Mouse (Mus musculus) kidney, postnatal 0 days (tissue): ENCODE results near the gene Erg28. TPM values are rescaled to one million over a fixed set of nuclear protein-coding genes. Genes with fewer than 3 reads are reported as not detected.

ENCODE experiments used
- ATAC-seq: fragments of 200-750 bp; cut with Nextera tagmentation; replicated peaks from 2 replicates; pipeline ENCODE4 v1.8.0; 2017; ENCODE audit warnings: low read depth, moderate number of reproducible peaks, moderate TSS enrichment, moderate library complexity; ENCODE audit not compliant: low FRiP score
- DNase-seq: peaks from one replicate; pipeline ENCODE4 v3.0.0-alpha.2; 2016; ENCODE audit warnings: low spot score
- H3K27ac ChIP-seq: fragments of 300-500 bp; sonication (generic); 2 replicates; pipeline ENCODE4 v1.5.1; 2014; ENCODE audit warnings: mild to moderate bottlenecking
- H3K27me3 ChIP-seq: fragments of 300-500 bp; sonication (generic); 2 replicates; pipeline ENCODE4 v1.6.1; 2014; ENCODE audit warnings: low read length, mixed read lengths; ENCODE audit not compliant: insufficient read depth
- H3K36me3 ChIP-seq: fragments of 300-500 bp; sonication (generic); 2 replicates; pipeline ENCODE4 v1.6.1; 2014; ENCODE audit warnings: low read length, mixed read lengths; ENCODE audit not compliant: insufficient read depth
- H3K4me1 ChIP-seq: fragments of 300-500 bp; sonication (generic); replicated peaks from 2 replicates; pipeline ENCODE4 v1.6.1; 2014; ENCODE audit warnings: antibody characterized with exemption, low read length, mixed read lengths; ENCODE audit not compliant: insufficient read depth
- H3K4me2 ChIP-seq: fragments of 300-500 bp; sonication (generic); 2 replicates; pipeline ENCODE4 v1.6.1; 2014; ENCODE audit warnings: mild to moderate bottlenecking, low read length, moderate library complexity, mixed read lengths
- H3K4me3 ChIP-seq: fragments of 300-500 bp; sonication (generic); replicated peaks from 2 replicates; pipeline ENCODE4 v1.5.1; 2014; ENCODE audit warnings: low read depth, low read length
- H3K9ac ChIP-seq: fragments of 300-500 bp; sonication (generic); 2 replicates; pipeline ENCODE4 v1.6.1; 2014; ENCODE audit warnings: low read depth, low read length
- H3K9me3 ChIP-seq: fragments of 300-500 bp; sonication (generic); replicated peaks from 2 replicates; pipeline ENCODE4 v1.6.1; 2016; ENCODE audit warnings: low read length, inconsistent platforms, mixed read lengths
- CTCF ChIP-seq: IDR thresholded peaks from 2 replicates; pipeline ENCODE4 v1.5.1; 2016; ENCODE audit warnings: antibody characterized with exemption, low read depth, mild to moderate bottlenecking, moderate library complexity
- WGBS: fragments of 180-500 bp; shearing (Covaris S2); extraction: QIAGEN DNeasy Blood & Tissue Kit; methylation state at CpG from one replicate; pipeline ENCODE4 v1.1.7; 2014; 5-methylcytosine and 5-hydroxymethylcytosine counted together
- polyA plus RNA-seq: library from polyadenylated mRNA; unstranded; fragments of >200 nt; fragmentation: Nextera tagmentation; extraction: Ambion mirVana; gene quantifications from 2 replicates; pipeline ENCODE4 v1.2.1, GENCODE M21; 2015

The Erg28 gene
- polyA plus RNA-seq, 1 experiment from 2014 or later = 111 TPM

- H3K27me3 ChIP-seq = no peaks in the 10 kb centered on the region
- no peaks in the 10 kb centered on the region for H3K9me3 ChIP-seq
- no peak overlapping the region for H3K27ac ChIP-seq
- H3K36me3 ChIP-seq = 0 out of 2 replicates have a peak, but pooled peaks cover 4% of the 10 kb centered on the region
- H3K4me1 ChIP-seq = peaks cover under 1% of the 10 kb centered on the region; the same call in 1 of the 2 replicates
- no peak for ATAC-seq
- 95% methylated on average over 3 of the region's 3 CpGs for WGBS
- no peak overlapping the region for H3K9ac ChIP-seq
- no peak for TF ChIP-seq CTCF
- H3K4me3 ChIP-seq = no peak overlapping the region
- H3K4me2 ChIP-seq = no peak overlapping the region
- DNase-seq = no peak
Observed at GRCm38 (mm10) chr12:85828856-85829255, 4.5 kb upstream of the Erg28 start.

DNA sequence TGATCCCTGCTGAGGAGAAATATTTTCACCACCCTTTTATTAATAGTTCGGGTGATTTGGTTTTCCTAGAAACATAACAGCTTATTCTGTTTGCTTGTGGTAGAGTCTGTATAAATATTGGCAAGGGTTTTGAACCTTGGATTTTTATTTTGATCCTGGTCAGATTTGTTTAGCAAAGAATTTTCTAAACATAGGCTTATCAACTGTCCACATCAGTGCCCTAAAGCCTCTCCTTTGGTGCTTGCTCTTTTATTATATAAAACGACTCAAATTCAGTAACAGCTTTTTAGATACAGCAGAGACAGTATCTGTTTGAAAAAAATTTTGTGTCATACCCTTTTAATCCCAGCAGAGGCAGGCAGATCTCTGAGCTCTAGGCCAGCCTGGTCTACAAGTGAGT lies 1.5 kb upstream of the Erg28 start:
- H3K9me3 ChIP-seq = no peaks in the 10 kb centered on the region
- no peak overlapping the region for H3K9ac ChIP-seq
- no peak for TF ChIP-seq CTCF
- H3K36me3 ChIP-seq = 0 out of 2 replicates have a peak, but pooled peaks cover 9% of the 10 kb centered on the region
- no peak overlapping the region for H3K4me3 ChIP-seq
- 77% methylated on average over 2 of the region's 2 CpGs for WGBS
- H3K27me3 ChIP-seq = no peaks in the 10 kb centered on the region
- H3K4me1 ChIP-seq = peaks cover 8% of the 10 kb centered on the region
- ATAC-seq (no peak), DNase-seq (no peak)
- H3K4me2 ChIP-seq = peak overlapping the region; percentile 83
- no peak overlapping the region for H3K27ac ChIP-seq

DNA sequence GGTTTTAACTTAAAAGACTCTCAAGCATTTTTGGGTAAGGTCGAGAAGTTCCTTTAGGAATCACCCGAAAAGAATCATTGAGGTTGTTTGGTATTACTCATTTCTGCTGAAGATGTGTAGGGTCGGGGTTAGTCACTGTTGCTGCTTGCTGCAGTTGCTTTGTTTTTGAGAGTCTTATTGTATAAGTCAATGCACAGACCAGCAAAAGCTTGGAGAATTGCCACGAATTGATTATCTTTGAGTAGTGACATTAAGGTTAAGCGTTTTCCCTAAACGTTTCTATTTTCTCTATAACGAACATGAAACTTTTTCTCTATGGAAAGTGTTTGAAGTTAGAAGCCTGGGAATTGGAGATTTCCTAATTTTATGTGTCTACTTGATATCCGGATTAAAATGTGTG lies 1.0 kb upstream of the Erg28 start:
- Histone ChIP-seq H3K9ac (peak overlapping the region; percentile 81), H3K27ac (peak overlapping the region; percentile 95), H3K9me3 (no peaks in the 10 kb centered on the region), H3K27me3 (no peaks in the 10 kb centered on the region), H3K4me1 (peaks cover 8% of the 10 kb centered on the region), H3K4me3 (peak overlapping the region; percentile 75), H3K36me3 (0 out of 2 replicates have a peak, but pooled peaks cover 9% of the 10 kb centered on the region), H3K4me2 (peak overlapping the region; percentile 83)
- no peak for ATAC-seq
- no peak for TF ChIP-seq CTCF
- no peak for DNase-seq
- 9% methylated on average over 8 of the region's 8 CpGs for WGBS

- ATAC-seq = no peak
- H3K9me3 ChIP-seq = no peaks in the 10 kb centered on the region
- H3K27ac ChIP-seq = no peak overlapping the region
- no peak overlapping the region for H3K4me3 ChIP-seq
- H3K4me2 ChIP-seq = no peak overlapping the region
- peak; percentile 37; the same call in 1 of the 2 replicates for TF ChIP-seq CTCF
- peaks cover 17% of the 10 kb centered on the region; the same call in 1 of the 2 replicates for H3K36me3 ChIP-seq
- no peak overlapping the region for H3K9ac ChIP-seq
- H3K4me1 ChIP-seq = peaks cover 8% of the 10 kb centered on the region
- H3K27me3 ChIP-seq = no peaks in the 10 kb centered on the region
- no peak for DNase-seq
- WGBS = 81% methylated on average over 9 of the region's 9 CpGs
Observed at GRCm38 (mm10) chr12:85822051-85822450, 2.3 kb downstream of the Erg28 start.

- Histone ChIP-seq H3K4me3 (no peak overlapping the region), H3K4me2 (no peak overlapping the region), H3K9me3 (no peaks in the 10 kb centered on the region), H3K27ac (no peak overlapping the region), H3K27me3 (no peaks in the 10 kb centered on the region), H3K9ac (no peak overlapping the region), H3K36me3 (peaks cover 19% of the 10 kb centered on the region), H3K4me1 (no peaks in the 10 kb centered on the region)
- peak; percentile 85 for ATAC-seq
- DNase-seq = peak; percentile 88
- TF ChIP-seq CTCF = no peak
- 18% methylated on average over 2 of the region's 2 CpGs for WGBS
Observed at GRCm38 (mm10) chr12:85813599-85813998, 10.8 kb downstream of the Erg28 start.

- DNase-seq (no peak), ATAC-seq (no peak)
- TF ChIP-seq CTCF = no peak
- Histone ChIP-seq H3K27ac (no peak overlapping the region), H3K36me3 (peaks cover 18% of the 10 kb centered on the region), H3K4me2 (no peak overlapping the region), H3K9me3 (no peaks in the 10 kb centered on the region), H3K9ac (no peak overlapping the region), H3K27me3 (no peaks in the 10 kb centered on the region), H3K4me1 (no peaks in the 10 kb centered on the region), H3K4me3 (no peak overlapping the region)
- WGBS = 99% methylated on average over 4 of the region's 4 CpGs
Observed at GRCm38 (mm10) chr12:85811676-85812075, 12.7 kb downstream of the Erg28 start.

DNA sequence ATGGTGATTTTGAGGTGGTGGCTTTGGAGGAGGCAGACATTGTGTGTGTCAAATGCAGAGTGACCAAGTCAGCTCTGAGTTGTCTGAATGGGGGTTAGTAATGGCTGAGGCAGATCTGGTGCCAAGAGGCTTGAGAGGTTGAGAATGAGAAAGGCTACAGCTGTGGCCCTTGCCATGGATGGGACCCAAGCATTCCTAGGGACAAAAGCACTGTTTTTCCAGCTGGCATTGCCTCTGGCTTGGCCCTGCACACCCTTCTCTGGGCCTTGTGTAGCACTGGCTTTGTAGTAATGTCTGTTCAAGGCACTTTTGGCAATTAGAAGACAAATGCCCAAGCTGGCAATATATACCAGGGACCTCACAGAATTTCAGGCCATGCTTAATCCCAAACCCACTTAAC lies 13.4 kb downstream of the Erg28 start:
- Histone ChIP-seq H3K4me2 (no peak overlapping the region), H3K36me3 (peaks cover 11% of the 10 kb centered on the region), H3K9me3 (no peaks in the 10 kb centered on the region), H3K9ac (no peak overlapping the region), H3K27me3 (no peaks in the 10 kb centered on the region), H3K4me3 (no peak overlapping the region), H3K4me1 (no peaks in the 10 kb centered on the region), H3K27ac (no peak overlapping the region)
- DNase-seq (no peak), ATAC-seq (no peak)
- no peak for TF ChIP-seq CTCF
